Mouse (Mus musculus): Measurements from ENCODE around the gene Isy1. TPM values are rescaled to one million over a fixed set of nuclear protein-coding genes. Genes with fewer than 3 reads are reported as not detected.
A peak's percentile ranks its signal among the peaks of the same experiment; 100 is the strongest.

Isy1 gene
- polyA plus RNA-seq, 1 experiment = 21.1 TPM

DNA sequence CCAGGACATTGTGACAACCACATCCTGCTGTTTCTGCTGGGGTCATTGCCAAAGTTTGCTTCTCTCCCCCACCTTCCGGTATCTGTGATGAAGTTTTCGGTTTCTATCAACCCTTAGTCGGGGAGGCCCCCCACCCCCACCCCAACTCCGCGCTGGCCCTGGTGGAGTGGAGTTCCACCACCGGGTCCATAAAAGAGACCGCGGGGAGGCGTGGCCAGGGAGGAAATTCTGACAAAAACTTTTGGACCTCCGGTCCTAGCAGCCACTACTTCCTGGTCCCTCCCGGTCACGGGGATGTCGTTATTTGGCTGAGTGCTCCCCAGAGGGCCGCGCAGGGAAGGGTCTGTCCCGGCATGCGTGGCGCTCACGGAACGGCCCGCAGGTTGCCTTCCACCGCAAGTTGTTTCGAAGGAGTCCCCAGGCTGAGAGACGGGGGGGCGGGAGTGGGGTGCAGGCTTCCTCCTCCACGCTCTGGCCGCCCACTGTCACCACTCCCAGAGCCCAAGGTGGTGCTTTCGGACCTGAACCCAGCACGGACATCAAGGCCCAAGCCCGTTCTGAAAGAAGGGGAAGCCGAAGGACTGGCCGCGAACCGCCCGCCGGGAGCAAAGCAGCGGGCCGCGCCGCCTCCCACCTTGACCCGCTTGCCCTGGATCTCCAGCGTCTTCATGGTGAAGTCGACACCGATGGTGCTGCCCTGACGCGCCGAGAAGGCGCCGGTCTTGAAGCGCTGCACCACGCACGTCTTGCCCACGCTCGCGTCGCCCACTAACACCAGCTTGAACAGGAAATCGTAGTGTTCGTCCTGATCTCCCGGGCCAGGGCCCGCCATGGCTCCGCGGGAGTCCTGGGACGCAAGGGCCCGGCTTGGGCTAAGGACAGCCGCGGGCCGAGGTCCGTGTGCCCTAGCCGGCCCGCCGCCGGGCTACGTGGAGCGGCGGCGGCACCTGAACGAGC lies 27.6 kb downstream of the Isy1 start:
- TF ChIP-seq REST (IDR thresholded peaks at IDR 0.05; ENCODE audit: insufficient read depth, insufficient read length) = no peak
- no peak for TF ChIP-seq MYOG (IDR thresholded peaks at IDR 0.05; ENCODE audit: control insufficient read depth in 1 of 3, insufficient read depth in 1 of 3, insufficient read length in 2 of 3, low read depth in 2 of 3)
- TF ChIP-seq POLR2AphosphoS2 (IDR thresholded peaks at IDR 0.05; ENCODE audit: insufficient read length, low read depth) = no peak
- no peak for TF ChIP-seq MAX (IDR thresholded peaks at IDR 0.05; ENCODE audit: low read depth)
- TF ChIP-seq CEBPB (IDR thresholded peaks at IDR 0.05; ENCODE audit: insufficient read depth, poor library complexity, severe bottlenecking) = no peak
- H3K79me2 ChIP-seq (ENCODE audit: control insufficient read depth, insufficient read depth) = no peaks in the 10 kb centered on the region
- H3K36me3 ChIP-seq (ENCODE audit: control insufficient read depth, insufficient read depth) = no peaks in the 10 kb centered on the region
- no peaks in the 10 kb centered on the region for H3K27me3 ChIP-seq (ENCODE audit: control insufficient read depth, insufficient read depth, insufficient read length)
- H3ac ChIP-seq (ENCODE audit: control insufficient read depth, insufficient read length) = peak overlapping the region; percentile 59
- H3K4me2 ChIP-seq (ENCODE audit: low read depth) = peak overlapping the region; percentile 84
- peak overlapping the region; percentile 75 for H3K4me3 ChIP-seq

GRCm38 (mm10) chr6:87810311-87810710 lies 28.3 kb downstream of the Isy1 start:
- Histone ChIP-seq H3K4me3 (peak overlapping the region; percentile 75), H3K79me2 (ENCODE audit: control insufficient read depth, insufficient read depth) (no peaks in the 10 kb centered on the region), H3ac (ENCODE audit: control insufficient read depth, insufficient read length) (peak overlapping the region; percentile 59), H3K36me3 (ENCODE audit: control insufficient read depth, insufficient read depth) (no peaks in the 10 kb centered on the region), H3K4me2 (ENCODE audit: low read depth) (peak overlapping the region; percentile 84), H3K27me3 (ENCODE audit: control insufficient read depth, insufficient read depth, insufficient read length) (no peaks in the 10 kb centered on the region)
- TF ChIP-seq MYOG (IDR thresholded peaks at IDR 0.05; ENCODE audit: control insufficient read depth in 1 of 3, insufficient read depth in 1 of 3, insufficient read length in 2 of 3, low read depth in 2 of 3) (no peak), E2F4 (IDR thresholded peaks at IDR 0.05; ENCODE audit: insufficient read depth) (no peak), CEBPB (IDR thresholded peaks at IDR 0.05; ENCODE audit: insufficient read depth, poor library complexity, severe bottlenecking) (no peak), TCF3 (IDR thresholded peaks at IDR 0.05; ENCODE audit: insufficient read length, low read depth) (no peak)

GRCm38 (mm10) chr6:87809651-87810161 lies 28.9 kb downstream of the Isy1 start:
- H3K27me3 ChIP-seq (ENCODE audit: control insufficient read depth, insufficient read depth, insufficient read length) = no peaks in the 10 kb centered on the region
- no peak overlapping the region for H3ac ChIP-seq (ENCODE audit: control insufficient read depth, insufficient read length)
- H3K4me2 ChIP-seq (ENCODE audit: low read depth) = peak overlapping the region; percentile 84
- no peaks in the 10 kb centered on the region for H3K79me2 ChIP-seq (ENCODE audit: control insufficient read depth, insufficient read depth)
- peak overlapping the region; percentile 75 for H3K4me3 ChIP-seq
- H3K36me3 ChIP-seq (ENCODE audit: control insufficient read depth, insufficient read depth) = no peaks in the 10 kb centered on the region
- TF ChIP-seq MYOG (IDR thresholded peaks at IDR 0.05; ENCODE audit: control insufficient read depth in 1 of 3, insufficient read depth in 1 of 3, insufficient read length in 2 of 3, low read depth in 2 of 3) (peak in 1 of 3 experiments; percentile 32), MYOD1 (IDR thresholded peaks at IDR 0.05; ENCODE audit: control insufficient read depth in 1 of 3, insufficient read length in 2 of 3, low read depth in 2 of 3) (peak in 1 of 3 experiments; percentile 33), POLR2AphosphoS2 (IDR thresholded peaks at IDR 0.05; ENCODE audit: insufficient read length, low read depth) (no peak)

DNA sequence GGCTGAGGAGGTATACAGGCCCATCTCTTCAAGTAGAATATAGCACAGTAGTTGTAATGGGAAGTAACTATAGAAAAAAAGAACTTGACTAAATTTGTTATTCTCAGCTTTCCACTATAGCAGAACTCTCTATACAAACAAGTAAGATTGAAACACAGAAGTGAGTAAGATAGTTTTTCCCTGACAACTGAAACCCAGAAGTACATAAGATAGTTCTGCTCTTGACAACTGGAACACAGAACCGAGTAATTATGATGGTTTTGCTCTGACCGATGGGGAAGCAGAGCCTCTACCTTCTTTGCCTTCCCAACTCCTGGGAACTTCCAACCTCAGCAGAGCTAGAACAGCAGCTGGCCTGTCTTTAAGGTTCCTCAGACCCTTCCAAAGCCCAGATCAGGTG lies 29.5 kb downstream of the Isy1 start:
- H3ac ChIP-seq (ENCODE audit: control insufficient read depth, insufficient read length) = no peak overlapping the region
- TF ChIP-seq CEBPB (IDR thresholded peaks at IDR 0.05; ENCODE audit: insufficient read depth, poor library complexity, severe bottlenecking) (no peak), TCF12 (IDR thresholded peaks at IDR 0.05; ENCODE audit: insufficient read depth, poor library complexity, severe bottlenecking) (no peak), POLR2A (IDR thresholded peaks at IDR 0.05; ENCODE audit: insufficient read length, low read depth) (no peak), MAX (IDR thresholded peaks at IDR 0.05; ENCODE audit: low read depth) (no peak), SRF (IDR thresholded peaks at IDR 0.05; ENCODE audit: control insufficient read depth, insufficient read length, low read depth) (no peak), MYOG (IDR thresholded peaks at IDR 0.05; ENCODE audit: control insufficient read depth in 1 of 3, insufficient read depth in 1 of 3, insufficient read length in 2 of 3, low read depth in 2 of 3) (no peak), MYOD1 (IDR thresholded peaks at IDR 0.05; ENCODE audit: control insufficient read depth in 1 of 3, insufficient read length in 2 of 3, low read depth in 2 of 3) (no peak), TCF3 (IDR thresholded peaks at IDR 0.05; ENCODE audit: insufficient read length, low read depth) (no peak), USF1 (IDR thresholded peaks at IDR 0.05; ENCODE audit: low read depth) (no peak), E2F4 (IDR thresholded peaks at IDR 0.05; ENCODE audit: insufficient read depth) (no peak), REST (IDR thresholded peaks at IDR 0.05; ENCODE audit: insufficient read depth, insufficient read length) (no peak), POLR2AphosphoS2 (IDR thresholded peaks at IDR 0.05; ENCODE audit: insufficient read length, low read depth) (no peak)

DNA sequence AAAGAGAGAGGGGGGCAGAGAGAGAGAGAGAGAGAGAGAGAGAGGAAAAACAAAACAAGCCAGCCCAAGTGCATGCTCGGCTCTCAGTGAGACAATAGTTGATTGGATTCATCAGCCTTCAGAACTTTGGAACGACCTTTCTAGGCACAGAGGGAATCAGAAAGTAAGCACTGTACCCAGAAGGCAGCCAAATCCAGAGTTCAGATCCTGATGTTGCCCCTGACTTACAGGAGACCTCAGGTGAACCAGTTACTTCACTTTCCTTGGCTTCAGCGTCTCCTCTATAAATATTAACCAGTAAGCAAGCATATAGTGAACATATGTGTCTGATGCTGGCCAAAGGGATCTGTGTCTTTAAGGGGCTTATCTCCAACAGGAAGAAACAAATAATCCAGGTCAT lies 30.1 kb downstream of the Isy1 start:
- H3K36me3 ChIP-seq (ENCODE audit: control insufficient read depth, insufficient read depth) = no peaks in the 10 kb centered on the region
- H3K4me3 ChIP-seq = no peak overlapping the region
- H3K4me2 ChIP-seq (ENCODE audit: low read depth) = no peak overlapping the region
- no peaks in the 10 kb centered on the region for H3K79me2 ChIP-seq (ENCODE audit: control insufficient read depth, insufficient read depth)
- H3ac ChIP-seq (ENCODE audit: control insufficient read depth, insufficient read length) = no peak overlapping the region
- H3K27me3 ChIP-seq (ENCODE audit: control insufficient read depth, insufficient read depth, insufficient read length) = no peaks in the 10 kb centered on the region
- TF ChIP-seq REST (IDR thresholded peaks at IDR 0.05; ENCODE audit: insufficient read depth, insufficient read length) = no peak
- TF ChIP-seq CEBPB (IDR thresholded peaks at IDR 0.05; ENCODE audit: insufficient read depth, poor library complexity, severe bottlenecking) = no peak
- no peak for TF ChIP-seq MYOG (IDR thresholded peaks at IDR 0.05; ENCODE audit: control insufficient read depth in 1 of 3, insufficient read depth in 1 of 3, insufficient read length in 2 of 3, low read depth in 2 of 3)
- TF ChIP-seq USF1 (IDR thresholded peaks at IDR 0.05; ENCODE audit: low read depth) = no peak
- no peak for TF ChIP-seq E2F4 (IDR thresholded peaks at IDR 0.05; ENCODE audit: insufficient read depth)
- no peak for TF ChIP-seq TCF12 (IDR thresholded peaks at IDR 0.05; ENCODE audit: insufficient read depth, poor library complexity, severe bottlenecking)
- TF ChIP-seq SRF (IDR thresholded peaks at IDR 0.05; ENCODE audit: control insufficient read depth, insufficient read length, low read depth) = no peak
- no peak for TF ChIP-seq POLR2AphosphoS2 (IDR thresholded peaks at IDR 0.05; ENCODE audit: insufficient read length, low read depth)

More for the DNA sequence above, 29.5 kb downstream of the Isy1 start:
- Histone ChIP-seq H3K4me2 (ENCODE audit: low read depth) (peak overlapping the region; percentile 84), H3K79me2 (ENCODE audit: control insufficient read depth, insufficient read depth) (no peaks in the 10 kb centered on the region), H3K36me3 (ENCODE audit: control insufficient read depth, insufficient read depth) (no peaks in the 10 kb centered on the region), H3K4me3 (no peak overlapping the region), H3K27me3 (ENCODE audit: control insufficient read depth, insufficient read depth, insufficient read length) (no peaks in the 10 kb centered on the region)
